Mouse (Mus musculus) cerebellum, postnatal 14 days (tissue): ENCODE measurements around the gene Sphk2.

ENCODE experiments used
- DNase-seq, 2 experiments: peaks; one replicate each; pipeline ENCODE4 v3.0.0; 2021; ENCODE audit warnings: mixed read lengths in 2 of 2

The Sphk2 gene

DNA sequence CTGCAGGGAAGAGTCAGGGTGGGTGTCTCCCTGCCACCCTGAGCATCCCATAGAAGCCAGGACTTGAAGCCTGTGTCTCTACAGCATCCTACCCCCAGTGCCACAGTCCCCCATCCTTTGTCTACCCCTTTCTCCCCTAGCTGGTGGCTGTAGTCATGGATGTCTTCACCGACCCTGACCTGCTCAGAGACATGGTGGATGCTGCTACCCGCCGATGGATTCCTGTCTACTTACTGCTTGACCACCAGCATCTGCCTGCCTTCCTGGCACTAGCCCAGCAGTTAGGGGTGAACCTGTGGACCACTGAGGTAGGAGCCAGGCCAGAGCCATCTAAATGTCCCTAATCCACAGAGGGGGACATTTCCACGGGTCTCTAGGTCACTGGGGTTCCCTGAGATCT is 5.5 kb upstream of the Sphk2 start:
- no peak for DNase-seq

GRCm38 (mm10) chr7:45722348-45722713 is 4.5 kb upstream of the Sphk2 start:
- DNase-seq, result peak; percentile 60 to 66

GRCm38 (mm10) chr7:45721642-45722347 is 4.0 kb upstream of the Sphk2 start:
- DNase-seq, result peak; percentile 68 to 72

- no peak for DNase-seq
These were observed 3.4 kb upstream of the Sphk2 start for GRCm38 (mm10) chr7:45721234-45721571.

DNA sequence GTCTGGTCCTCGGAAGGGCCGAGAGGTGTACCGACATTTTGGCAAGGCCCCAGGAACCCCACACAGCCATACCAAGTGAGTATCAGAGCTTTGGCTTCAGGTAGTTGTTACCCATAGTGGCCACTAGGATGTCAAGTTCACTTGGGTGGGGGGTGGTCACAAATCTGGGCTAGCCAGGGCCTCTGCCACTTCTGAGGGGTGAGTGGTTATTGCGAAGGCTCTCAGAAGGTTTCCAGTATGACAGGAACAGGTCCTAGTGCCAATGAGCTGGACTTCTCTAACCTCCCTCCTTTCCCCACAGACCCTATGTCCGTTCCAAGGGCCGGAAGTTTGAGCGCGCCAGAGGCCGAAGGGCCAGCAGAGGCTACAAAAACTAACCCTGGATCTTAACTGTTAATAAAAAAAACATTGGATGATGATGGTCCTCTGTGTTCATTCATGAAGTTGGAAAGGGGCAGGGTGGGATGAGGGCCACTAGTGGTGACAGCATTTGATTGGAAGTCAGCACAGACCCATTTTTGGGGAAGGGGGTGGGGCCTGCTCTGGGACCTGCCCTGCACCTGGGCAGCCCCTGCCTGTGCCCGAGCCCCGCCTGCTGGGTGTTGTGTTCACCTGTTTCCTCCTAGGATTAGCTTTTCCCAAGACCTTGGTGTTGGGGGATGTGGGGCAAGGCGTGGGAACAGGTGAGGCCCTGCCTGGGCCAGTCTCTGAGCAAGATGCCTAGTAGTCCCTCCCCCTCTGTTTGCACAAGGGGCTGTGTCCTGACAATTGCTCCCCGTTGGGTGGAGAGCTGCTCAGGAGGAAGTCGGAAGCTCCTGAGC is 2.8 kb upstream of the Sphk2 start, which contains the start of gene Fam83e:
Gene Fam83e, plus strand, starts transcription at position 800 of the 821 bp plus-strand sequence.
- peak; percentile 20 to 52 for DNase-seq

- DNase-seq, result peak in 1 of 2 experiments; percentile 25
These were observed 2.1 kb upstream of the Sphk2 start for GRCm38 (mm10) chr7:45719738-45720412.

DNA sequence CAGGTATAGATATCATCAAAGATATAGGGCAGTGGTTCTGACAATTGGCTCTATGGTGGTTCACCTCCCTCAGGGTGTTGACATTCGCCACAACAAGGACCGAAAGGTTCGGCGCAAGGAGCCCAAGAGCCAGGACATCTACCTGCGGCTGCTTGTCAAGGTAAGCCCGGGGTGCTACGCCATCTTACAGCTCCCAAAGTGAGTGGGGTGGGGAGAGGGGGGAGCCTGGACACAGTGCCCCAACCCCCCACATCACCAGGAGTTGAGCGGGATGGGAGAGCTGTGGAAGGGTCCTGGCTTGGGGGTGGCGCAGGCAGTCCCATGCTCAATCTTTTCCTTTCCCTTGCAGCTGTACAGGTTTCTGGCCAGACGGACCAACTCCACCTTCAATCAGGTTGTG is 1.4 kb upstream of the Sphk2 start:
- DNase-seq, result no peak

- no peak for DNase-seq
These were observed 529 bp upstream of the Sphk2 start for GRCm38 (mm10) chr7:45718331-45718730.

DNA sequence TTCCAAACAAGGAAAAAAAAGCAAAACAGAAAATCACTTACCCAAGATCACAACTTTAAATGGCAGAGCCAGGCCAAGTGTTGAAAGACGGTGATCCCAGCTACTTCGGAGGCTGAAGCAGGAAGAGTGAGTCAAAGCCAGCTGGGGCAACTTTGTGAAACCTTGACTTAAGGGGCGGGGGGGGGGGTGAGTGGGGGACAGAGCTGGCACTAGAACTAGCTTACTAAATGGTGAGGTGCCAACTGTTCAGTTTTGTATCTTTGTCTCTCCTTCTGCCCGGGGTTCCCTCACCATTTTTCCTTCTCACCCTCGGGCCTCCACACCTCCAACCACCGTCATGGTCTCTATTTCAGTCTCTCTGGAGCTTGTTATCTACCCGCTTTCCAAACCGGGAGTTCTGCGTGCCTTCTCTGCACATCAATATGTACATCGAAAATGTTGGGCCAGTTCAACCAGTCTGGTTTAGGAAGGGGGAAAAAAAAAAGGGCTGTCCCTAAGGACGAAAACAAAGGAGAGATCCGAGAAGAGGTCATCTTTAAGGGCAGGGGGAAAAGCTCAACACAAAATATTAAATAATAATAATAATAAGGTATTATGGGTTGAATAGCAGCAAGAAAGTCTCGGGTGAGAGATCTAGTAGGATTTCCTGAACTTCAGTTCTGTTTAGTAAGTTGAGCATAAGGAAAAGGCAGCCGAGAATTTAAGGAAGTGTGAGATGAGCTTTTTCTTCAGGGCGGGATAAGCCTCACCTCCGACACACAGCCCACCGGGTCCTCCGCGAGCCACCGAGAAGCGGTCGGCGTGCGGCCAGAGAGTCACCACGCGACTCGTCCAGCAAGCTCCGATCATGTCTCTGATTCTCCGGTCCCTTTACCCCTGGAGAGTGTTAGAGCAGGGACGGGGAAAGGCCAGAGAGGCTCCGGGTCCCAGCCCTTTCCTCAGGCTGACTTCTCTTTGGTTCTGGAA is 567 bp downstream of the Sphk2 start:
- peak in 1 of 2 experiments; percentile 15 for DNase-seq

GRCm38 (mm10) chr7:45716460-45716857 is 1.3 kb downstream of the Sphk2 start:
- no peak for DNase-seq

DNA sequence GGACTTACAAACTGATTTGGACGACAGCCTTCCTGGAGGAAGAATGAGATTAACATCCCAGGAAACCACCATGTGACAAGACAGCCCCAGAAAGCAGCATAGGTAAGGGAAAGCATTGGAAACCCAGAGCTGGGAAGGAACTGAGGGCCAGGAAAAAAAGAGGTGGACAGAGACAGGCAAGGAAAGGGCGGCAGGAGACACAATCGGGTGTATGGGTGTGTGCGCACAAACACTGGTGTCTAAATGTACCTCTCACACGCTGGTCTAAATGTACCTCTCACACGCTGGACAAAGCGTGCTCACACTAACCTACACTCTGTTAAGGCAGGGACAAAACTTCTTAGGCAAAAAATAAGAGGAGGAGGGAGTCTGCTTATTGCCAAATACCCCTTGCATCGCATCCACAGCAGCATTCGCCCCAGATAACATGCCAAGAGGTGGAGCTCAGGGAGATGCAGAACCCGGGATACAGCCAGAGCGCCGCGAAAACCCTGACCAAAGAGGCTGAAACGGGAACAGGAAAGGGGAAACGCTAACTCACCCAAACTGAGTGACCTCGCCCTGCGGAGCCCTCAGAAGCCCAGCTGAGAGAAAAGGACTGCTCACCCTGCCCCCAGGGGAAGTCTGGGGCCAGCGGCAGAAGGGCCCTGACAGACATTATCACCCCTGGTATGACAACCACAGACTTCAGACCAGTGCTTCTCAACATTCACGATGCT is 1.9 kb downstream of the Sphk2 start:
- DNase-seq, result no peak

DNA sequence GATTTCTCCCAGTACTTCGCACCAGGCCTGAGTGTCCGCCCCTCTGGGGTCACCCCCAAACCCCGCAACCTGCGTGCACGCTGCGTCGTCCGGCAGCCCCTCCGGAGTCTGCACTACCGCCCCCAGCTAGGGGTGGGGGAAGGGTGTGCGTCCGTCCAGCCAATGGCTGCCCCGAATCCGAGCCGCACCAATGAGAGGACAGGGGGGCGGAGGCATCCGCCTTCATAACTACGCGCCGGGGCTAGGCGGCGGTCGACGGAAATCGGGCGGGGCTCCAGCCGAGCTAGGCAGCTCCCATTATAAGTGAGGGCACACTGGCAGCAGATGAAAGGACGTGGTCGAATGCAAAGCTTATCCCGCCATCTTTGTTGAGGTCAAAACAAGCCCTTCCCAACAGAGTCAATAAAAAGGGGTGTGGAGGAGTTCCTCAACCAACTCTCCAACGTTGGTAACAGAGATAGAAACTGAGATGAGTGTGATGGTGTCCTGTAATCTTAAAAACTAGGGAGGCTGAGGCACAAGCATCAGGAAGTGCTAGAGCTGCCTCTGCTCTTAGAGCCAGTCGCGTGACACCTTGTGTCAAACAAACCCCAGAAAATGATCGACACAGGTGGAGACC is 2.6 kb downstream of the Sphk2 start, which contains the start of gene Rpl18:
Gene Rpl18, plus strand, starts transcription at position 368 of the 619 bp plus-strand sequence.
- peak; percentile 99 for DNase-seq

GRCm38 (mm10) chr7:45714630-45715089 is 3.1 kb downstream of the Sphk2 start:
- peak in 1 of 2 experiments; percentile 29 for DNase-seq

DNA sequence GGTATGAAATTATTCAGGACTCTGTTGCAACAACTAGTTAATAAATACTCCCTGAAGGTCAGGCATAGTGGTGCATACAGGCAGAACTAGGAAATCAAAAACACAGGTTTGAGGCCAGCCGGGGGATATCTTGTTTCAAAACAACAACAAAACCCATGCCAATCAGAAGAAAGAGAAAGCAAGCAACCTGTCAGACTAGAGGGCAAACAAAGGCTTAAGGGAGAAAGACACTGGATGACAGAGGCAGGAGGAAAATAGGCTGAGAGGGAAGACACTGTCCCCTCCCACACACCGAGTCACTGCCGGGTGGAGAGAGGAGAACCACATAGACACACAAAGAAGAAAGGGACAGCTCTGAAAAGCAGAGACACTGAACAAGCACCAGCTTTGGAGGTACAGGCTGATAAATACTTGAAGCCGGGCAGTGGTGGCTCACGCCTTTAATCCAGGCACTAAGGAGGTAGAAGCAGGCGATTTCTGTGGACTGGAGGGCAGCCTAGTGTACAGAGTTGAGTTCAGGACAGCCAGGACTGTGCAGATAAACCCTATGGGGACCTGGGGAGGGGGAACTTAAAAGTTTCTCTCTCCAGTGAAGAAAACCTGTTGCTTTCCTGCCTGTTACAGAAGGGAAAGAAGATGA is 3.8 kb downstream of the Sphk2 start:
- DNase-seq, result no peak

DNA sequence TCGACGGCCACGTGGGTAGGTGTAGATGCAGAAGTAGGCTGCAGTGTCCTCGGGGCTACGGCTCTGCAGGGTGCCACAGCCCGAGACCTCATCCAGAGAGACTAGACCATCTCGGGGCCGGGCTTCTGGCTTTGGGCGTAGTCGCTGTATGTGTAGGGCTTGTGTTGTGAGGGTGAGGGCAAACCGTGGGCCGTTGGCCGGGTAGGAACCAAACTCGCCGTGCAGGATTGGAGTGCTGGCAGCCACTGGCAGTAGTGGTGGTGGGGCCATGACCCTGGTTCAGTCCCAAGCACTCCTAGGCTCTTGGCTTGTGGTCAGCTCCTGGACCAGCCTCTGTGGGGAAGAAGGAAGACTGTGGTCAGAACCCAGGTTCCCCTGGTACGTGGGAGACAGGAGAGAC is 4.4 kb downstream of the Sphk2 start:
- DNase-seq, result peak in 1 of 2 experiments; percentile 35

DNA sequence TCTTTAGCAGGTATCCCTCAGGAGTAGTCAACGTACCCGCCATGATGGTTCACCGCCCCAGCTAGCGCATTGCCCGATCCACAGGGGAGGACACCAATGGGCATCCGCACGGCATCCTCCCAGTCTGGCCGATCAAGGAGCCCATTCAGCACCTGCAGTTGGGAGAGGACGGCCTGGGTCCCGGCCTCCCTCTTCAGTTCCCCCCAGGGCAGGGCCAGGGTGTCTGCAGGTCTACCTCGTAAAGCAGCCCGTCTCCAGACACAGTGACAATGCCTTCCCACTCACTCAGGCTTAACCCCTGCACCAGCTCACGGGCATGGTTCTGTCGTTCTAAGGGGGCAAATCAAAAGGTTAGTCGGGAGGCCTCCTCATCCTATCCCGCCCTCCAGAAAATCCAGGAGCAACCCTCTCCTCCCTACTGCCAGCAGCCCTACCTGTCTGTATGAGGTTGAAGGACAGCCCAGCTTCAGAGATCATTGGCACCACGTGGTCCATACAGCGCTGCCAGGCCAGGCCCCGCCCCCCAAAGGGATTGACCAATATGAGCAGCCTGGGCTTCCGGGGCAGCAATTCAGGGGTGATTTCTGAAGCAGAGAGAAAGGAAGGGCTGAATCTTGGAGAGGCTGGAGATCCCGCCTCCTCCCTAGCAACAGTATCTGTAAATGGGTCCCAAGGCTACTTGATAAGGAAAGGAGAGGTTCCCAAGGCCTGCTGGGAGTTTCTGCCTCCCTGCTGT is 5.6 kb downstream of the Sphk2 start:
- peak; percentile 39 to 69 for DNase-seq

- DNase-seq, result peak; percentile 22 to 46
These were observed 6.3 kb downstream of the Sphk2 start for GRCm38 (mm10) chr7:45711316-45712021.

- peak; percentile 21 to 25 for DNase-seq
These were observed 7.2 kb downstream of the Sphk2 start for GRCm38 (mm10) chr7:45710477-45711191.
